Mouse (Mus musculus): ENCODE measurements around the gene Tbc1d2.
"Not testable (repeated sequence)": the region's sequence is repeated elsewhere in the genome, so short reads cannot be mapped to it uniquely, and the experiment has no call there.

Tbc1d2 gene

DNA sequence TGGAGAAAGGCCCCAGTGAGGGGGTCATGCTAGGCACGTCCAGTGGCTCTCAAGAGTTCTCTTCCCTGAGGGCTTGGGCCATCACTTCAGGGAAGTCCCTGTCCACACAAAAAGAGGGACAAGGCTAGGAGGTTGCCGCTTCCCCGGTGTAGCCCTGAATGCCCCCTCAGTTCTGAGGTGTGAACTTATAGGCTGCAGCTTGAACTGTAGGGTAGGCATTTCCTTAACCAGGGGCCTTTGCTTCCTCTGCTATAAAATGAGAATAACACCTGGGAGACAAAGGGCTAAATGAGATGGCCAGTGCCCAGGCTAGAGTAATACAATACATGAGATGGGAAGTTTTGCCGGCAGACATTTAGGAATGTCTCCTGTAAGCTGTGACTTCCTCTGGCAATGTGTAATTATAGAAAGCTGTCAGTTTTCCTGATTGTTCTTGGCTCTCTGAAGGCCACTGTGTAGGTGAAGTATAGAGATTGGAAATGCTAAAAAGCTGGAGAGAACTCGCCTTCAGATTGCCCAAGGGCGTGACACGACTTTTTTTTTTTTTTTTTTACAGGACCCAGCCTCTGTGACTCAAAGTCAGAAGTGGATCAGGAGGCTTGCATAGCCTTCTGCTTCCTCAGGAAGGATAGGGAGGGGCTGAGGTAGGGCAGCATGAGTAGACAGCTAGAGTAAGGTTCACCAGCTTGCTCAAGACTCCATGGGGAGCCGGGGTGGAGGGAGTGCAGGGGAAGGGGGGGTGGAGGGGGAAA, 6.9 kb downstream of the Tbc1d2 start:
- no peak for DNase-seq (ENCODE audit: low read depth)

DNA sequence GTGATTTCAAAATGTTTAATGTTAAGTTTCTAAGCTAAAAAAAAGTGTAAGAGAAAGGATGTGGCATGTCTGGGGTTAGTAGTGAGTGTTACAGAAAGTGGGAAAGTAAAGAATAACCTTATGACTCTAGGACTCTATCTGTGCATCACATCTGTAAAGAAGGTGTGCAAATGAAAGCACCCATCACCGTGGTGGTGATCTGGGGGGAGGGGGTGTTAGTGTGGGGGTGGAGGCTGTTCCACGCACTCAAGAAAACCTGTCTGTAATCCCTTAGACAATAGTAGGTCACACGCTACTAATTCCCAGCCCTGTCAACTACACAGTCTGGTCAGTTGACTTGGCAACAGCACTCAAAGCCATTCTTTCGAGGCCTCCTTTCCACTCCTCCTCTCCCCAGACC, 8.7 kb downstream of the Tbc1d2 start:
- no peak for DNase-seq (ENCODE audit: low read depth)

GRCm38 (mm10) chr4:46639866-46640265, 10.1 kb downstream of the Tbc1d2 start:
- no peak for DNase-seq (ENCODE audit: low read depth)

GRCm38 (mm10) chr4:46637250-46637649, 12.8 kb downstream of the Tbc1d2 start:
- not testable (repeated sequence) for DNase-seq (ENCODE audit: low read depth)

- no peak for DNase-seq (ENCODE audit: low read depth)
These were observed 14.1 kb downstream of the Tbc1d2 start for GRCm38 (mm10) chr4:46635702-46636430.

DNA sequence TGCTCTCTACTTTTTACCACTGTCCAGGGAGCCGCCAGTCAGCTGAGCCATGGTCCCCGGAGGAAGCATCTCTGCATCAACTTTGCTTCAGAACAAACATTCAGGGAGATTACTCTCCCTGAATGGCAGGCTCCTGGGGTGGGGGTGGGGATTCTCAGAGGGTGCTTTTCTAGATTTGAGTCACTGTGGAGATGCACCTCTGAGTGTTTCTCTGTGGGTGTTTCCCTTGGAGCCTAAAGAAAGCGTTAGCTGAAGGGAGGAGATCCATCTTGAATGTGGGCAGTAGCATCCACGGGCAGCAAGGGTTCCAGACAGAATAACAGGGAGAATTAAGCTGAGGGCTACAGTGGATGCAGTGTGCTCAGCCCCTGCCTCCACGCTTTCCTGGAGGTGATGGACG, 15.1 kb downstream of the Tbc1d2 start:
- DNase-seq (ENCODE audit: low read depth), result no peak

DNA sequence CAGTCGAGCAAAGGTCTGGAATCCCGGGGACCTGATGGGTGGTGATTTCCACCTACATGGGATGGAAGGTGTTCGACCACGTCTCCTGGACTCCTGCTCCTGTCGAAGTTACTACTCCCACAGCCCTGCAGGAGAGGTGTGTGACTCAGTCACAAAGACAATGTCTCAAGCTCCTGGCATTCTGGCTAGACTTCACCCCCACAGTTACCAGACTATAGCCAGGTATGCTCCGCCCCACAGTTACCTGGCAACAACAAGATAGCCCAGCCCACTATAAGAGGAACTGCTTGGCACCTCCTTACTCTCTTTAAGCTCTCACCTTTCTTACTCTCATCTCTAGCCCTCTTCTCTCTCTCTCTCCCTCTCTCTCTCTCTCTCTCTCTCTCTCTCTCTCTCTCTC, 16.4 kb downstream of the Tbc1d2 start:
- DNase-seq (ENCODE audit: low read depth), result not testable (repeated sequence)

DNA sequence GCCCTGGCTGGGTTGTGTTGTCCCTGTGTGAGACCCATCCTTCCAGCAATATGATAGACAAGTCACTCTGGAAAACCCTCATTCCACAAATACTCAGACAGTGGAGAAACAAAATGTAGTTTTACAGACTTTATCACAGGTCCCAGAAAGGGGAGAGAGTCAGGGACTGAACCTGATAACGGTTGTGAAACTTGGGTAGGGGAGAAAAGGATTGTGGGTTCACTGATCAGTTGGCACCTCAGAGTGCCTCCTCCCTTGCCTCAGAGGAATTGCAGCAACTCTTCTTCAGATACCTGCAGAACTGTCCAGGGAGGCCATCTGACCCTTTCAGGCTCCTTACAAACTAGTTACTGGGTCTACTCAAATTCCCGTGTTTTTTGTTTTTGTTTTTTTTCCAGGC, 17.5 kb downstream of the Tbc1d2 start:
- no peak for DNase-seq (ENCODE audit: low read depth)

DNA sequence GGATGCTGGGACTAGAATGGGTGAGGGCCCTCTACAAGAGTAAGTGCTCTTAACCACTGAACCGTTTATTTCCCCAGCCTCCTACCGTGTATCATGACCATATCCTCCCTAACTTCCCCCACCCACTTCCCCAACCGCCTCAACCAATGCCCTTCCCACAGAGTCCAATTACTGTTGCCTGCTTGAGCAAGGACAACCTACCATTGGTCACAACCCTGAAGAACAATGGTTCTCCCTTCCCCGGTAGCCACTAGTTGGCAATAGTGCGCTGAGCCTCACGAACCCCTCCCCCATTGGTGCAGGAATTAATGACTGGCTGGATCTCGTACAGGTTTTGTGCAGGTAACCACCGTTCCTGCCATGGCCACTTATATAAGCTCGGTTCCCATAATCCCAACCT, 19.6 kb downstream of the Tbc1d2 start:
- DNase-seq (ENCODE audit: low read depth), result no peak

- no peak for DNase-seq (ENCODE audit: low read depth)
These were observed 21.1 kb downstream of the Tbc1d2 start for GRCm38 (mm10) chr4:46628873-46629272.

DNA sequence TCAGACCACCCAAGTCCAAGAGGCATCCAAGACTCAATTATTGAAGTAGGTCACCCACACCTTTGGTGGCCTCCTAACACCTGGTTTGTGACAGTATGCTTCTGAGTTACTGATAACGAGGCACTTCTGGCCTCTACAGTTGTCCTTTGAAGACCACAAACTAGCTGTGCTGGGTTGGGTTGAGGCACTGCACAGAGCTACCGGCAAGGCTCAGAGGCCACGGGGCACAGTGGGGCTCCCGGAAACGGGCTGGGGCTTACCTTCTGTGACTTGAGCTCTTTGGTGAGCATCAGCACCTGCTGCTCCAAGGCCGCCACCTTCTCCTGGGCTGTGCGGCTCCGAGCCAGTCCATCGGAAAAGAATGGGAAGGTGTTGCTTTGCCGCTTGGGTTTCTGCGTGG, 21.9 kb downstream of the Tbc1d2 start:
- DNase-seq (ENCODE audit: low read depth), result no peak

DNA sequence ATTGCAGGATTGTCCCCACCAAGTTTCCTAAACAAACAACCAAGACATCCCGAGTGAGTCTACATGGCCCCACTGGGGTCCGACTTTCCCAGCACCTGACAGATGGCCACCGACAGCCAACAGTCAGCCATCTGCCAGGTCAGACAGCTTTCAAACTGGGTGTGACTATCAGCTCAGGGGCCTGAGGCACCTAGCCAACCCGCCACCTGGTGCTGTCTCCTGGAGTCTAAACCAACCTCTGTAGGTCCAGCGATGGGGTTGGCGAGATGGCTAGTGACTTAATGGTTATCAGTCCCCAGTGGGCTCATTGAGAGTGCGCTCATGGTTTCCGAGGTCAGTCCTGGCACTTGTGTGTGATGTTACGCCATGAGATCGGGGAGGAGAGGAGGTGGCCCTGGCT, 24.9 kb downstream of the Tbc1d2 start:
- DNase-seq (ENCODE audit: low read depth), result no peak

GRCm38 (mm10) chr4:46623007-46623406, 27.0 kb downstream of the Tbc1d2 start:
- DNase-seq (ENCODE audit: low read depth), result no peak

- DNase-seq (ENCODE audit: low read depth), result no peak
These were observed 29.1 kb downstream of the Tbc1d2 start for GRCm38 (mm10) chr4:46620946-46621345.

DNA sequence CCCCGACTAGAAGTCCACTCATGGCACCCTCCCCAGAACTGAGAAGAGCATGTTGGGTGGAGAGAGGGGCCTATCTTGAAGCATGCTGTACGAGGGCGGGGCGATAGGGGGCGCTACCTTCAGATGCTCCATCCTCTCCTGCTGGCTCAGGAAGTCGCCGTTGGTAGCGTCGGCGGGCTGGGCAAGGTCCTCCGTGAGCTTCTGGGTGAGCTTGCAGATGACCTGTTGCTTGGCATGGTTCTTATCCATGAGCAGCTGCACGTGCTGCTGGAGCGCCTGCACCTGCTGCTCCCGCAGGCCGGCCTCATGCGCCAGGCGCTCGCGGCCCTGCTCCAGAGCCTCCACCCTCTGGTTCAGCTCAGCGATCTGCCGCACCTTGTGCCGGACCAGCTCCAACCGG, 29.7 kb downstream of the Tbc1d2 start:
- peak; percentile 33 for DNase-seq (ENCODE audit: low read depth)

GRCm38 (mm10) chr4:46618196-46618817, 31.7 kb downstream of the Tbc1d2 start:
- DNase-seq (ENCODE audit: low read depth), result peak; percentile 62

GRCm38 (mm10) chr4:46617408-46617807, 32.6 kb downstream of the Tbc1d2 start:
- peak; percentile 41 for DNase-seq (ENCODE audit: low read depth)

- no peak for DNase-seq (ENCODE audit: low read depth)
These were observed 35.4 kb downstream of the Tbc1d2 start for GRCm38 (mm10) chr4:46614641-46615040.

GRCm38 (mm10) chr4:46613618-46614017, 36.4 kb downstream of the Tbc1d2 start:
- DNase-seq (ENCODE audit: low read depth), result no peak

GRCm38 (mm10) chr4:46611181-46611580, 38.8 kb downstream of the Tbc1d2 start:
- peak; percentile 94 for DNase-seq (ENCODE audit: low read depth)

GRCm38 (mm10) chr4:46607601-46608000, 42.4 kb downstream of the Tbc1d2 start:
- DNase-seq (ENCODE audit: low read depth), result no peak

- no peak for DNase-seq (ENCODE audit: low read depth)
These were observed 44.6 kb downstream of the Tbc1d2 start for GRCm38 (mm10) chr4:46605451-46605850.

GRCm38 (mm10) chr4:46602704-46603103, 47.3 kb downstream of the Tbc1d2 start:
- no peak for DNase-seq (ENCODE audit: low read depth)

Measured in naive thymus-derived CD4-positive, alpha-beta T cell, adult 2 months (primary cell).